Mouse (Mus musculus) neural tube, postnatal 0 days (tissue): ENCODE results near the gene Ldb1. TPM values are rescaled to one million over a fixed set of nuclear protein-coding genes. Genes with fewer than 3 reads are reported as not detected.

Experiments used
- polyA plus RNA-seq: library from polyadenylated mRNA; unstranded; fragments of >200 nt; fragmentation: Nextera tagmentation; extraction: Ambion mirVana; gene quantifications from 2 replicates; pipeline ENCODE4 v1.2.1, GENCODE M21; 2015

The Ldb1 gene
- 86.9 and 88.2 TPM in 2 replicates for polyA plus RNA-seq

GRCm38 (mm10) chr19:46044993-46045695 lies at the start of gene Ldb1:
Ldb1 (minus strand) TSS chr19:46045214.

GRCm38 (mm10) chr19:46075616-46076607 lies 30.9 kb upstream of the Ldb1 start, which contains the start of gene Nolc1:
Nolc1 (plus strand) TSS chr19:46075863.

GRCm38 (mm10) chr19:46044271-46044992 lies 582 bp downstream of the Ldb1 start, which contains the start of gene Pprc1:
Pprc1 (plus strand) TSS chr19:46044886.

GRCm38 (mm10) chr19:46003371-46004226 lies 41.4 kb downstream of the Ldb1 start, which contains the start of gene Hps6:
Hps6 (plus strand) TSS chr19:46003508.

GRCm38 (mm10) chr19:45997785-45998693 lies 47.0 kb downstream of the Ldb1 start, which contains the start of gene Armh3:
Armh3 (minus strand) TSS chr19:45998488.

Other genes with a start within 250 kb of the Ldb1 start
- 32.3 and 33.6 TPM in 2 replicates for gene Kcnip2, start 229.2 kb downstream of the Ldb1 start, polyA plus RNA-seq
- gene Armh3, start 46.7 kb downstream of the Ldb1 start, polyA plus RNA-seq, result 14.9 and 15.2 TPM in 2 replicates
- gene Hps6, start 41.7 kb downstream of the Ldb1 start, polyA plus RNA-seq, result 6.0 and 6.5 TPM in 2 replicates
- 10.8 and 14.2 TPM in 2 replicates for gene Pprc1, start 328 bp downstream of the Ldb1 start, polyA plus RNA-seq
- gene Nolc1, start 30.6 kb upstream of the Ldb1 start, polyA plus RNA-seq, result 48.7 and 51.1 TPM in 2 replicates
- not detected in 2 replicates for gene Elovl3, start 86.7 kb upstream of the Ldb1 start, polyA plus RNA-seq
- gene Pitx3, start 103.1 kb upstream of the Ldb1 start, polyA plus RNA-seq, result 0.14 and 0.38 TPM in 2 replicates
- gene Gbf1, start 107.3 kb upstream of the Ldb1 start, polyA plus RNA-seq, result 62.8 and 64.7 TPM in 2 replicates